In genomic region chr10:112572556-112572955, GRCm38 (mm10) we compare ENCODE assay signal across 26 mouse cellular contexts.
DNase-seq lines count a peak whose midpoint lies in the region; ATAC-seq and TF ChIP-seq lines count a peak whose summit lies in the region.
"Had no signal": no experiment of that assay in that cellular context is flagged by ENCODE, and none has a peak within 500 bp of the region (broad histone marks: within the 10 kb centered on the region; RNA-seq: fewer than 3 reads in every experiment).

No protein-coding gene starts in this region.

- no peaks in the 10 kb centered on the region for H3K79me2 ChIP-seq in myocyte (ENCODE audit: control insufficient read depth, insufficient read depth)

- H3ac ChIP-seq in myocyte (ENCODE audit: control insufficient read depth, insufficient read length) = no peak overlapping the region

- H3K9ac ChIP-seq in forebrain, embryonic 13.5 days = no peak overlapping the region
- H3K9ac ChIP-seq in forebrain, embryonic 12.5 days = no peak overlapping the region
- no peak overlapping the region for H3K9ac ChIP-seq in midbrain, embryonic 16.5 days (ENCODE audit: low read depth, low read length)
- H3K9ac ChIP-seq: embryonic facial prominence, embryonic 12.5 days; heart, embryonic 13.5 days; hindbrain, embryonic 12.5 days; liver, embryonic 13.5 days had no signal

- no peak overlapping the region for H3K4me3 ChIP-seq in forebrain, embryonic 13.5 days
- H3K4me3 ChIP-seq in forebrain, embryonic 12.5 days (replicated peaks) = no peak overlapping the region
- no peak overlapping the region for H3K4me3 ChIP-seq in midbrain, embryonic 16.5 days (ENCODE audit: low read depth, low read length)
- H3K4me3 ChIP-seq in midbrain, embryonic 10.5 days = no peak overlapping the region
- no peak overlapping the region for H3K4me3 ChIP-seq in myocyte
- H3K4me3 ChIP-seq: embryonic facial prominence, embryonic 12.5 days; erythroblast, embryonic 14.5 days; heart, embryonic 13.5 days; hindbrain, embryonic 12.5 days; liver, embryonic 13.5 days; megakaryocyte, embryonic 14.5 days had no signal

- H3K4me1 ChIP-seq in forebrain, embryonic 13.5 days = no peaks in the 10 kb centered on the region
- no peaks in the 10 kb centered on the region for H3K4me1 ChIP-seq in forebrain, embryonic 12.5 days
- no peaks in the 10 kb centered on the region for H3K4me1 ChIP-seq in midbrain, embryonic 16.5 days (ENCODE audit: control insufficient read depth, insufficient read depth, low read length)
- no peaks in the 10 kb centered on the region for H3K4me1 ChIP-seq in midbrain, embryonic 10.5 days
- H3K4me1 ChIP-seq: embryonic facial prominence, embryonic 12.5 days; heart, embryonic 13.5 days; hindbrain, embryonic 12.5 days; liver, embryonic 13.5 days; megakaryocyte, embryonic 14.5 days had no signal

- H3K4me2 ChIP-seq in forebrain, embryonic 13.5 days = no peak overlapping the region
- H3K4me2 ChIP-seq in forebrain, embryonic 12.5 days = no peak overlapping the region
- no peak overlapping the region for H3K4me2 ChIP-seq in midbrain, embryonic 16.5 days (ENCODE audit: low read length)
- H3K4me2 ChIP-seq in myocyte (ENCODE audit: low read depth) = no peak overlapping the region
- H3K4me2 ChIP-seq: embryonic facial prominence, embryonic 12.5 days; heart, embryonic 13.5 days; hindbrain, embryonic 12.5 days; liver, embryonic 13.5 days had no signal

- DNase-seq in layer of hippocampus, adult 9-10 months (ENCODE audit: low spot score) = peak; percentile 8
- no peak for DNase-seq in layer of hippocampus, adult 8-10 months (ENCODE audit: low spot score in 2 of 2)
- no peak for DNase-seq in midbrain, embryonic 10.5 days (ENCODE audit: low spot score)
- DNase-seq in thymus, postnatal 25 days = no peak
- DNase-seq: adrenal gland, postnatal 25 days; cerebellum, adult 11 months; gastrocnemius, postnatal 25 days; heart, adult 18-20 months; heart, postnatal 14 days; kidney, adult 18-20 months; kidney, postnatal 4 days; liver, embryonic 13.5 days; lung, adult 2 months; right cerebral cortex, postnatal 14 days; spleen, adult 18-20 months; thymus, postnatal 14 days had no signal

- no peaks in the 10 kb centered on the region for H3K27me3 ChIP-seq in forebrain, embryonic 13.5 days
- no peaks in the 10 kb centered on the region for H3K27me3 ChIP-seq in forebrain, embryonic 12.5 days
- no peaks in the 10 kb centered on the region for H3K27me3 ChIP-seq in midbrain, embryonic 16.5 days (ENCODE audit: control insufficient read depth, insufficient read depth, low read depth, low read length)
- H3K27me3 ChIP-seq in midbrain, embryonic 10.5 days (ENCODE audit: low read depth, poor library complexity, severe bottlenecking) = no peaks in the 10 kb centered on the region
- no peaks in the 10 kb centered on the region for H3K27me3 ChIP-seq in myocyte (ENCODE audit: control insufficient read depth, insufficient read depth, insufficient read length)
- H3K27me3 ChIP-seq: embryonic facial prominence, embryonic 12.5 days; heart, embryonic 13.5 days; hindbrain, embryonic 12.5 days; liver, embryonic 13.5 days; megakaryocyte, embryonic 14.5 days had no signal

- TF ChIP-seq POLR2A in myocyte (IDR thresholded peaks at IDR 0.05; ENCODE audit: insufficient read length, low read depth) = no peak

- no peaks in the 10 kb centered on the region for H3K36me3 ChIP-seq in forebrain, embryonic 13.5 days (ENCODE audit: poor library complexity, severe bottlenecking)
- H3K36me3 ChIP-seq in forebrain, embryonic 12.5 days (replicated peaks) = no peaks in the 10 kb centered on the region
- no peaks in the 10 kb centered on the region for H3K36me3 ChIP-seq in midbrain, embryonic 16.5 days (ENCODE audit: control insufficient read depth, insufficient read depth, low read length)
- no peaks in the 10 kb centered on the region for H3K36me3 ChIP-seq in midbrain, embryonic 10.5 days
- no peaks in the 10 kb centered on the region for H3K36me3 ChIP-seq in myocyte (ENCODE audit: control insufficient read depth, insufficient read depth)
- H3K36me3 ChIP-seq: embryonic facial prominence, embryonic 12.5 days; heart, embryonic 13.5 days; hindbrain, embryonic 12.5 days; liver, embryonic 13.5 days had no signal

- H3K9me3 ChIP-seq in forebrain, embryonic 13.5 days (replicated peaks) = no peaks in the 10 kb centered on the region
- no peaks in the 10 kb centered on the region for H3K9me3 ChIP-seq in forebrain, embryonic 12.5 days
- H3K9me3 ChIP-seq in midbrain, embryonic 16.5 days (replicated peaks; ENCODE audit: control insufficient read depth, low read length, poor library complexity, severe bottlenecking) = no peaks in the 10 kb centered on the region
- no peaks in the 10 kb centered on the region for H3K9me3 ChIP-seq in midbrain, embryonic 10.5 days (replicated peaks)
- H3K9me3 ChIP-seq: embryonic facial prominence, embryonic 12.5 days; heart, embryonic 13.5 days; hindbrain, embryonic 12.5 days; liver, embryonic 13.5 days had no signal

- H3K27ac ChIP-seq in forebrain, embryonic 13.5 days = no peak overlapping the region
- no peak overlapping the region for H3K27ac ChIP-seq in forebrain, embryonic 12.5 days
- H3K27ac ChIP-seq in midbrain, embryonic 16.5 days (ENCODE audit: low read length) = no peak overlapping the region
- no peak overlapping the region for H3K27ac ChIP-seq in midbrain, embryonic 10.5 days (replicated peaks)
- H3K27ac ChIP-seq: embryonic facial prominence, embryonic 12.5 days; heart, embryonic 13.5 days; hindbrain, embryonic 12.5 days; liver, embryonic 13.5 days had no signal

- ATAC-seq in forebrain, embryonic 13.5 days = peak; percentile 14
- no peak for ATAC-seq in forebrain, embryonic 12.5 days (ENCODE audit: low FRiP score)
- peak; percentile 45; the same call in 1 of the 2 replicates for ATAC-seq in midbrain, embryonic 16.5 days
- ATAC-seq: CD4-positive, CD25-positive, alpha-beta regulatory T cell, adult 4 months had no signal

TF ChIP-seq in myocyte, 11 proteins besides CTCF, POLR2A, EP300 and RAD21:
- TF ChIP-seq MYOG (IDR thresholded peaks at IDR 0.05; ENCODE audit: control insufficient read depth in 1 of 3, insufficient read depth in 1 of 3, insufficient read length in 2 of 3, low read depth in 2 of 3) (no peak), TCF3 (IDR thresholded peaks at IDR 0.05; ENCODE audit: insufficient read length, low read depth) (no peak), E2F4 (IDR thresholded peaks at IDR 0.05; ENCODE audit: insufficient read depth) (no peak), CEBPB (IDR thresholded peaks at IDR 0.05; ENCODE audit: insufficient read depth, poor library complexity, severe bottlenecking) (0 out of 2 replicates have a peak, but pooled peaks have one; percentile 0), USF1 (IDR thresholded peaks at IDR 0.05; ENCODE audit: low read depth) (no peak), POLR2AphosphoS2 (IDR thresholded peaks at IDR 0.05; ENCODE audit: insufficient read length, low read depth) (no peak)
